Mouse (Mus musculus): ENCODE results near the gene Jmjd8. TPM values are rescaled to one million over a fixed set of nuclear protein-coding genes. Genes with fewer than 3 reads are reported as not detected.

Jmjd8 gene
- polyA plus RNA-seq, 2 experiments: 13.7 to 17.3 TPM

- TF ChIP-seq CTCF (IDR thresholded peaks at IDR 0.05; ENCODE audit: low read depth): peak; percentile 47; the same call in 1 of the 2 replicates
- no peak for TF ChIP-seq EP300 (IDR thresholded peaks at IDR 0.05; ENCODE audit: low read depth)
- H3K27ac ChIP-seq: peak within 1 kb of the TSS; percentile 28
- no peaks in the 10 kb centered on the region for H3K9me3 ChIP-seq (ENCODE audit: control insufficient read depth, low read length)
- H3K27me3 ChIP-seq (ENCODE audit: control insufficient read depth, insufficient read depth, low read length): no peaks in the 10 kb centered on the region
- ATAC-seq (ENCODE audit: insufficient read depth) (peak; percentile 89), DNase-seq (ENCODE audit: low read depth in 3 of 3, low spot score in 3 of 3) (peak; percentile 80 to 82 (median 82))
- peaks cover 16 to 17% of the 10 kb centered on the region in 2 experiments for H3K4me1 ChIP-seq (replicated peaks; ENCODE audit: control insufficient read depth in 2 of 2, insufficient read depth in 2 of 2, low read length in 1 of 2)
- H3K9ac ChIP-seq (replicated peaks): peak within 1 kb of the TSS; percentile 86
- peak within 1 kb of the TSS; percentile 91 for H3K4me2 ChIP-seq (ENCODE audit: low read depth)
- H3K4me3 ChIP-seq (ENCODE audit: insufficient read depth in 1 of 2, low read depth in 2 of 2, low read length in 2 of 2): peak within 1 kb of the TSS; percentile 78 to 85
- H3K36me3 ChIP-seq (replicated peaks; ENCODE audit: control insufficient read depth, insufficient read depth, low read depth): no peaks in the 10 kb centered on the region; the same call in 1 of the 2 replicates
- WGBS (ENCODE audit: insufficient replicate concordance): 5% methylated on average over 65 of the region's 65 CpGs
Observed at GRCm38 (mm10) chr17:25860832-25861703, 32.4 kb downstream of the Jmjd8 start, which contains the start of gene Wdr90. Gene Wdr90 (minus strand): TSS chr17:25861501.

DNA sequence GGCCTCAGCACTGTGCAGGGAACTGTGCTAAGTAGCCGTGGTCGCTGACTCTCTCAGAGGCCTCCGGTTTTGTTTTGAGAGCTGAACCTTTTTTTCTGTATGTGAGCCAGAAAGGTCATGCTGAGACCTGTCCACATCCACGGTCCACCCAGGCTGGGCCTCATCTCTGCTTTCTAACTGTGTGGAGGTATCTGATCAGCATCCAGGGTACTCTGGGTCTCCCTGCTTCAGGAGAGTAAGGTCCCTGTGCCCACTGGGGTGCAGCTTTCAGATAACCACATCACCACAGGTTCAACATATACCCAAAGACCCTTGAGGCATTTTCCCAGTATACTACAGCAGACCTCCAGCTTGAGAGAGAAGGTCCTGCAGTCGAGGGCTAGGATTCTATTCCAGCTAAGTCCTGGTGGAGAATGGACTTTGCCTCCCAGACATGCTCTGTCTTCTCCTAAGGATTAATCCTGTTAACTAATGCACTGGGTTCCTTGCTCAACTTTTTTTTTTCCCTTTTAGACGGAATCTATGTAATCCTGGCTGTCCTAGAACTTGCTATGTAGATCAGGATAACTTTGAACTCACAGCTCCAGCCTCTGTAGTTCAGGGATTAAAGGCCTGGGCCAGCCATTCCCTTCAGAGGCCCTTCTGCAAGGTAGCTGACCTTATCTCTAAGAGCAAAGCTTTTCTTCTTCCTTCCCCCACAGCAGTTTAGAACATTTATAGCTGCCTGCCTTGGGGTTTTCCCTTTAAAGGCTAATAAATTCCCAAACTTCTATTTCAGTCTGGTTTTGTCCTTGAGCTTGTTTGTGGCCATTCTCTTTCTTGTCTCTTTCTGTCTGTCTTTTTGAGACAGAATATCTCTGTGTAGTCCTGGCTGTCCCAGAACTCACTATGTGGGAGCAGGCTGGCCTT lies 33.3 kb downstream of the Jmjd8 start:
- no peak for TF ChIP-seq EP300 (IDR thresholded peaks at IDR 0.05; ENCODE audit: low read depth)
- no peak for TF ChIP-seq CTCF (IDR thresholded peaks at IDR 0.05; ENCODE audit: low read depth)
- DNase-seq (ENCODE audit: low read depth in 3 of 3, low spot score in 3 of 3) (no peak), ATAC-seq (ENCODE audit: insufficient read depth) (peak; percentile 10; the same call in 1 of the 2 replicates)
- Histone ChIP-seq H3K4me3 (ENCODE audit: insufficient read depth in 1 of 2, low read depth in 2 of 2, low read length in 2 of 2) (peak overlapping the region; percentile 78 to 85), H3K4me1 (replicated peaks; ENCODE audit: control insufficient read depth in 2 of 2, insufficient read depth in 2 of 2, low read length in 1 of 2) (peaks cover 16 to 21% of the 10 kb centered on the region in 2 experiments), H3K36me3 (replicated peaks; ENCODE audit: control insufficient read depth, insufficient read depth, low read depth) (no peaks in the 10 kb centered on the region; the same call in 1 of the 2 replicates), H3K9ac (replicated peaks) (peak overlapping the region; percentile 86), H3K27ac (peak overlapping the region; percentile 28), H3K27me3 (ENCODE audit: control insufficient read depth, insufficient read depth, low read length) (no peaks in the 10 kb centered on the region), H3K9me3 (ENCODE audit: control insufficient read depth, low read length) (no peaks in the 10 kb centered on the region), H3K4me2 (ENCODE audit: low read depth) (peak overlapping the region; percentile 91)
- 9% methylated on average over 6 of the region's 6 CpGs for WGBS (ENCODE audit: insufficient replicate concordance)

- TF ChIP-seq CTCF (IDR thresholded peaks at IDR 0.05; ENCODE audit: low read depth) (no peak), EP300 (IDR thresholded peaks at IDR 0.05; ENCODE audit: low read depth) (no peak)
- H3K9ac ChIP-seq (replicated peaks): no peak overlapping the region
Observed at GRCm38 (mm10) chr17:25863681-25864080, 35.0 kb downstream of the Jmjd8 start.

GRCm38 (mm10) chr17:25864311-25864710 lies 35.6 kb downstream of the Jmjd8 start:
- peaks cover 16 to 32% of the 10 kb centered on the region in 2 experiments for H3K4me1 ChIP-seq (replicated peaks; ENCODE audit: control insufficient read depth in 2 of 2, insufficient read depth in 2 of 2, low read length in 1 of 2)
- no peak overlapping the region for H3K9ac ChIP-seq (replicated peaks)
- no peak overlapping the region for H3K4me2 ChIP-seq (ENCODE audit: low read depth)
- ATAC-seq (ENCODE audit: insufficient read depth) (no peak), DNase-seq (ENCODE audit: low read depth in 3 of 3, low spot score in 3 of 3) (no peak)
- H3K27me3 ChIP-seq (ENCODE audit: control insufficient read depth, insufficient read depth, low read length): no peaks in the 10 kb centered on the region
- no peaks in the 10 kb centered on the region for H3K9me3 ChIP-seq (ENCODE audit: control insufficient read depth, low read length)
- no peak overlapping the region for H3K4me3 ChIP-seq (ENCODE audit: insufficient read depth in 1 of 2, low read depth in 2 of 2, low read length in 2 of 2)
- 80% methylated on average over 14 of the region's 14 CpGs for WGBS (ENCODE audit: insufficient replicate concordance)
- H3K36me3 ChIP-seq (replicated peaks; ENCODE audit: control insufficient read depth, insufficient read depth, low read depth): no peaks in the 10 kb centered on the region; the same call in 1 of the 2 replicates
- TF ChIP-seq CTCF (IDR thresholded peaks at IDR 0.05; ENCODE audit: low read depth): no peak
- no peak for TF ChIP-seq EP300 (IDR thresholded peaks at IDR 0.05; ENCODE audit: low read depth)
- H3K27ac ChIP-seq: no peak overlapping the region

More at GRCm38 (mm10) chr17:25863681-25864080, 35.0 kb downstream of the Jmjd8 start:
- no peak overlapping the region for H3K27ac ChIP-seq
- H3K4me1 ChIP-seq (replicated peaks; ENCODE audit: control insufficient read depth in 2 of 2, insufficient read depth in 2 of 2, low read length in 1 of 2): peaks cover 16 to 29% of the 10 kb centered on the region in 2 experiments
- WGBS (ENCODE audit: insufficient replicate concordance): 91% methylated on average over 6 of the region's 6 CpGs
- H3K27me3 ChIP-seq (ENCODE audit: control insufficient read depth, insufficient read depth, low read length): no peaks in the 10 kb centered on the region
- H3K36me3 ChIP-seq (replicated peaks; ENCODE audit: control insufficient read depth, insufficient read depth, low read depth): no peaks in the 10 kb centered on the region; the same call in 1 of the 2 replicates
- H3K4me3 ChIP-seq (ENCODE audit: insufficient read depth in 1 of 2, low read depth in 2 of 2, low read length in 2 of 2): no peak overlapping the region
- DNase-seq (ENCODE audit: low read depth in 3 of 3, low spot score in 3 of 3) (no peak), ATAC-seq (ENCODE audit: insufficient read depth) (no peak)
- H3K4me2 ChIP-seq (ENCODE audit: low read depth): no peak overlapping the region
- H3K9me3 ChIP-seq (ENCODE audit: control insufficient read depth, low read length): no peaks in the 10 kb centered on the region

Measured in liver, embryonic 14.5 days (tissue).